Mouse (Mus musculus) kidney, adult 8-10 months (tissue): Measurements from ENCODE around the gene Babam2.
"Not testable (repeated sequence)": the region's sequence is repeated elsewhere in the genome, so short reads cannot be mapped to it uniquely, and the experiment has no call there.

ENCODE experiments used
- DNase-seq, 2 experiments: peaks; one replicate each; pipeline ENCODE4 v3.0.0; 2022

Gene Babam2

DNA sequence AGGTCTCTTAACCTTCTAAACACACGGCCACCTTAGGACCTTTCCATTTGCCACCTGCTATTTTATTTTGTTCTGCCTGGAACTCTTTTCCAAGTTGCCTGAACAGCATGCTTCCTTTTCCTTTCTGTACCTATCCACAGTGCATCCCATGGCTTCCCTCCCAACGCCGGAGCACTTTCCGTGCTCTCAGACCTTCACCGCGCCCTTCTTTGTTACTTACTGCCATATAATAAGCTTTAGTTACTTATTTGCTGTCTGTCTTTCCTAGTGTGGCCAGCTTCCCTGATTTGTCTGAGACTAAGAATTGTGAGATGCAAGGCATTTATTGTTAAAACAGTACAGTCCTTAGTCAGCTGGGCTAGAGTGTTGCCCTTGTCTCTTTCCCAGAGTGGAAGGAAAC, 94.9 kb downstream of the Babam2 start:
- DNase-seq = no peak

DNA sequence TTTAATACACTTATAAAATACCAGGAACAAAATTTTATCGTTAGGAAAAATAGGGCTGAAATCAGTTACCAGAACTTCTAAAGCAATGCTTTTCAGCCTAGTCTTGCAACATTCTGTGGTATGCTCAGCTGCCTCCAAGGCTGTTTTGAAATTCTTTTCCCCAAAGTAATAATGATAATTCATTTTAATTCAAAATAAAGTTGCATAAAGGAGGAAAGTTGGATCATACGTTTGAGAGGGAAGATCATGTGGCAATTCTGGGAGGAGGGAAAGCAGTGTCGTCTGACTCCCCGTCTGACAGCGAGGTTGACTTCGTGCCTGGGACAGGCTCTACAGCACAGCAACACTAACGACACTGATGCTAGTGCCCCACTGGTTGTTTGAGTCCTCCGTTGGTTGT, 95.4 kb downstream of the Babam2 start:
- DNase-seq = no peak

DNA sequence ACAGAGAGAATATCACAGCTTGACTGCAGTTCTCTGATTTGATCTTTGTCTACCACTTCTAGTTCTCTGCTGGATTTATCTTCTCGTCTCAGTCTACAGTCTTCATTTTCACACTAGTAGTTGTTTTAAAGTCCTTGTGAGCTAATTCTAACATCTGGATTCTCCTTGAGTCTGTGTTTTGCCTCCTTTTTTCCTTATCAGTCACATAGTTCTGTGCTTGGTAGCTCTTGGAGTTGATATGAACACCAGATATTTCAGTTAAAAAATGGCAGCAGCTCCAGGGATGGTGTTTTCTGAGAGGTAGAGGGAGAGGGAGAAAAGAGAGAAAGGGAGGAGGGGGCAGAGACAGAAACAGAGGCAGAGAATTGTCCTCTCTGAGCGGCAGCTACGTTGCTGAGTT, 97.9 kb downstream of the Babam2 start:
- no peak for DNase-seq

DNA sequence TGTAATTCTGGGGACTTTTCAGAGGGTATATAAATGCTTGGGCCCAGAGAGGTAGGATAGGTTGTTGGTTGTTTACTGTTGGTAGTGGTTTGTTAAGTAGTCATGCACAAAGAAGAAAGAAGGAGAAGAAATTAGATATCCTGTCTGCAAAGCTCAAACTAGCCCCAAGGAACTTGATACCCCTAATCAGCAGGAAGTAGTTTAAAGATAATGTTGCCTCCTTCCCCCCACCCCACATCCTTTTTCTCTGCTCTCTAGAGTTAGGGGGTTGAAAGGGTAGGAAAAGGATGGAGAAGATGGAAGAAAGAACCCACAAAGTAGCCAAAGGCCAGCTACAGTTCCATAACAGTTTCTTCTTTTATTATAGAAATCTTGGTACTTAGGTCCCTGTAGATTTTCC, 99.5 kb downstream of the Babam2 start:
- DNase-seq = no peak

DNA sequence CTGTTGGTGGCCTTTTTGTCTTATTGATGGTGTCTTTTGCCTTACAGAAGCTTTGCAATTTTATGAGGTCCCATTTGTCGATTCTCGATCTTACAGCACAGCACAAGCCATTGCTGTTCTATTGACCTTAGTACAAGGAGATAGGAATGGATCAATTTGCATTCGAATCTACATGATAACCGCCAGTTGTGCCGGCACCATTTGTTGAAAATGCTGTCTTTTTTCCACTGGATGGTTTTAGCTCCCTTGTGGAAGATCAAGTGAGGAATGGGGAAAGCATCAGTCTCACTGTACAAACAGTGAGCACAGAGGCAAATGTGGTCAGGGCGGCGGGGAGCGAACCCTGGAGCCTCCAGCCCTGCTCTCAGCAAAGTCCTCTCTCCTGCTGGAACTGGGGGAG, 106.7 kb downstream of the Babam2 start:
- DNase-seq = not testable (repeated sequence)

DNA sequence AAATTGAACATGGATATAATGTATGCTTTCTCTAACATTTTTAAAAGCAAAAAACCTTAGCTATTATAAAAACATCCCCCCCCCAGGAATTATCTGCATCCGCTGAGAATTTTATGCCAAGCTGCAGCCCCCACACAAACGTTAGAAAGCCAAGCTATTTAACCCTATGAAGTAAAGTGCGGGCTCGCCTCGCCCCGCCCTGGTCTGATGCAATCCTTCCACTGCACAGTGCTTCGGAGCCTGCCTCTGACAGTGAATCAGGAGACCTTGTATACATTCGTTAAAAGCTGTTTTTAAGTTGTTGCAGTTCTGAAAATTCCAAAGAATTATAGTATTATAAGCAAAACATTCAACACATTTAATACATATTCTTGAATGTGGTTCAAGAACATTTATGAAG, 107.3 kb downstream of the Babam2 start:
- no peak for DNase-seq

DNA sequence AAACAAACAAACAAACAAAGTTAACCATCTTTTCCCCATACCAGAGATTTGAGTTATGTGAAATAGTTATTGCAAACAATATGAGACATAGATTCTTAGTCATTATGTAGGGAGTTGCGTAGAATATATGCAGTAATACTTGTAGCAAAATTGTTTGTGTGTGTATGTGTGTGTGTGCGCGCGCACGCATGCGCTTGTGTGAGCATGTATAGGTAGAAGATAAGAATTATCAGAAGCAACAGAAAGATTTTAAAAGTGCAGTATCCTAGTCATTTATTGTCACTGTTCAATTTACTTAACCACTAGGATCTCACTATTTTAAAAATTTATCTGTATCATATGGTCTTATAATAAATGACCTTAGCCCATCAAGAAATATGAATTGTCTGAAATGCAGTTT, 109.8 kb downstream of the Babam2 start:
- no peak for DNase-seq

DNA sequence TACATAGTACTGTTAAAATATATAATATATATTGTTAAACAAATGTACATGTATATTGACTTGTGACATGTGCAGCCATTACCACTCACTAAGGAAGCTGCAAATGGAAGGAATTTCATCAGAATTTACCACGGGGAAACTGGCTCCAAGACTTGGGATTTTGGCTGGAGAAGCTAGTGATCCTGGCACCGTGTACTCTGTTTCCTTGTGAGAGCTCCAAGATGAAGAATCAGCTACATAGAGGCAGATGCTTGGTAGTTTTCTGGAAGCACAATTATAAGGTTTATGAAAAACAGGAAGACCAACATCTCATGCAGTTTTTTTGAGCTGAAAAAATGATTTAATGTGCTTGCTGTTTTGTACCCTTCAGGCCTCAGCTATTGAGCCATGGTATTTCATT, 110.8 kb downstream of the Babam2 start:
- DNase-seq = no peak

DNA sequence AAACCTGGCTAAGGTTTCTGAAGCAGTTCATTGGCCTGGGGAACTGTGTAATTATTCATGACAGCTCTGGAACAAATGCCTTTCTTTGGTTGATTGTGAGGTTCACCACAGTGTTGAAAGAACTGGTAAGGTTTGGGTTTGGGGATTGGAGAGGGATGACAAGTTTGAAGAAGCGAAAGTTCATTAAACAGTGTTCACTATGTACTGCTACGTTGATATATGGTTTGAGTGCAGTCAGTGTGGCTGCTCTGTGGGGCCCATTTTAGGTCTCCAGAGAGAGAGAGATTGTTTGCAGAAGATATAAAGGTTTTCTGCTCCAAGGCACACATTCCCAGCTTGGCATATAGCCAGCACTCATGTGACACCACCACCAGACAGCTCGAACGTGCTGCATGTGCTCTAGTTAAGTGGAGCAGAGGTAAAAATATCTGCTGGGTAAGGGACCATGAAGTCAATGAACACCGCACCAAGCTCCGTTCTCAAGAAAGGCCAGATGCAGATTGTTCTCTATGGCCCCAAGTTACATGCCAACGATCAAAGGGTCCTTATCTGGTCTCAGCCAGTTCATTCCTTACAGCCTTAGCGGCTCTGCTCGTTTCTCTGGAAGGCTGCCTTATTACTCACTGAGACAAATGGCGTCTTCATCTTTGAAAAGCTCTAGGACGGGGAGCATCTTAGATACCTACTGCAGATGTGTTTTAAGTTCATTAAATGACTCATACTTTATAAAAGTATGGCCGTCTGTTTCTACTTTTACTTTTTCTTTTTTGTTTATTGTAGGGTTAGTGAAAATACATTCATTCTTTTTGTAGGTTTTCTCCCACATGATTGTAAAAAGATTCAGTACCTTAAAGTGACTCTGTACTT, 113.5 kb downstream of the Babam2 start:
- peak; percentile 90 to 91 for DNase-seq

DNA sequence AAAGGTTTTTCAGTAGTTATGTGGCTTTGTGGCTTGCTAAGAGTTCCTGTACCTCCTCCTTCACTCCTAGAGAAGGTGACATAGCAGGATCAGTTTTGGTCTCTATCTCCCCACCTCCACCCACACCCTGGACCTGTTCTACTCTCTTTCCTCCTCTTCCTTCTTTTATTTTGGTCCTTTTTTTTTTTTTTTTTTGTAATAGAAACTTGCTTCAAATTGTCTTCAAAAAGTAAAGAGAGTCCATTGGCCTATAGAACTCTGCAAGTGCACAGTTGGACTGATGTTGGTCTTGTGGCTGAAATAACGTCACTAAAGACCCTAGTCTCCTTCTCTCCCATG, 114.1 kb downstream of the Babam2 start:
- no peak for DNase-seq

DNA sequence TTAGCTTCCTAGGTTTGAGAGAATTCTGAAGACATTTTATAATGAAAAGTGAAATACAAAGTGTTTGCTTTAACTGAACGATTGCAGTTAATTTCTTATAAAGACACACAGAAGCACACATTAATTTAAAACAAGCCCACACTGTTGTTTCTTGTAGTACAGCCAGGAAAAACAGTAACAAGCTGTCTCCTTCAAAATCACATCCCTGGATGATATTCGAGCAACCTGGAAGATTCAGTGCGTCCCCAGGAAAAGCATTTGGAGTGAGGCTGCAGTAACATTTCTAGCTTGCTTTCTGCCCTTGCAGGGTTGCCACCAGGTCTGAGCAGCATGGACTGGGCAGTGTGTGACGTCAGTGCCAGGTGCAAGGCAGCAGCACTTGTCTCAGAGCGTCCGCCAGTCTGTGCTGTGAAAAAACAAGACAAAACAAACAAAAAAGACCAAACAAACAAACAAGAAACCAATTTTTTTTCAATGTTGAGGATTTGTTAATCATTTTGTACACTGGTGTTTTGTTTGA, 115.7 kb downstream of the Babam2 start:
- DNase-seq = no peak

DNA sequence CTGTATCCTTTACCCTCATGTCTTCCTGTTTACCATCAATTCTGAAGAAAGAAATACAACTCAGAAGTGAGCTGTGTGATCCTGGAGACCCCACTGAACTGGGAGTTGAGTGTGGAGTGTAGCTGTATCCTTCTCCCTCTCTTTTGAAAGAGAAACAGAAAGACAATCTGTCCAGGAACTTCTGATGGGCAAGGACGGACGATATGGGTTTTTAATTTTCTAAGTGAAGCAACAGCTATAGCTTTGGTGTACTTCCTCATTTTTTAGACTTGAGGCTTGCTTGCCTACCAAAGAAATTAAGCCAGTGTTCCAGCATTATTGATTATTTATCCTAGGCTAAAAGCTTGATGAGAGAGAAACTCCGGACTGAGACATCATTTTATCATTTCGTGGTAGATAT, 116.6 kb downstream of the Babam2 start:
- DNase-seq = no peak

DNA sequence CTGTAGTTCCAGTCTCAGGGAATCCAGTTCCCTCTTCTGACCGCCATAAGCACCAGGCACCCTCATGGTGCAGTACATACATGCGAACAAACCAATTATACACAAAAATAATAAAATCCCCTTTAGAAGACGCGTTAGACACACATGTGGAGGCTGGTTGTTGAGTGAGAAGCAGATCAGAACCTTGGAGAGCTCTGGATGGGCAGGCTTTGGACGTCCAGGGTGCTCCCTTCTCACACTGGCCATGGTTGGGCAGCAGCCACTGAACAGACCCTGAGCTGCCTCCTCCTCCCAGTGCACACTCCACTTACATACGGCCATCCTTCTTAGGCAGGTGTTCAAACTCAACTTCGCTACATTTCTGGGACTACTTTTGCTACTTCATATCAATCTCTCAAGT, 117.6 kb downstream of the Babam2 start:
- DNase-seq = no peak

DNA sequence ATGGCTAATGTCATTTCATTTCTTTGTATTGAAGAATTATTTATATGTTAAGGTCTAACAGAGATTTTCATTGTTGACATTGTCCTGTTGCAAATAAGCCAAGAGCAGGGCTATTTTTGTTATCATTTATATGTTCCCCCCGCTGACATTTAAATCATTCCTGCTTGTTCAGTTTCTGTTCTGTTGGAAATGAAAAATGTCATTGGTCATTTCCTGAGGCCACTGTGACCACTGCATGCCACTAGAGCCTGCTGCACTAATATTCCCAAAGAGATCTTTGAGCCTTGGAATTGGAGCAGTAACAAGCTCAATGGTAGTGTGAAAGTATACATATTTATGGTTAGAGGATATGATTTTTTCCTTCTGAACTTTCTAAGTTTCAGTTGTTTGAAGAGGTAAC, 118.6 kb downstream of the Babam2 start:
- no peak for DNase-seq

DNA sequence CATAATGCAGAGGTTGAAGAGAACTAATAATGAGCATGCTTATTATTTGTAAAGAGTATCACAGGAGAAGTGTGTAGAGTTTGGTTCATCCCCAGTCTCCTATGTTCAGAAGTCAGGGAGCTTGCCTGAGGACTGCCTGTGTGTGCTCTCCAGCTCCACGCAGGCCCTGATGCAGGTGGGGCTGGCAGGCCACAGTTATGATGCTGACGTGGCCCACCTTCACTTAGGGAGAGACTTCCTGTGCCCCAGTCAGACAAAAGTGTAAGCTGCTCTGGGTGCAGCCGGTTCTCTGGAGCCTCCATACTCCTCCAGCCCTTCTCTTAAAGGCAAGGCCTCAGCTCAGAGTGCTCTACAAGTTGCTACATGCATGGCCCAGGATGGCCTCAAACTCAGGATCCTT, 123.3 kb downstream of the Babam2 start:
- no peak for DNase-seq

DNA sequence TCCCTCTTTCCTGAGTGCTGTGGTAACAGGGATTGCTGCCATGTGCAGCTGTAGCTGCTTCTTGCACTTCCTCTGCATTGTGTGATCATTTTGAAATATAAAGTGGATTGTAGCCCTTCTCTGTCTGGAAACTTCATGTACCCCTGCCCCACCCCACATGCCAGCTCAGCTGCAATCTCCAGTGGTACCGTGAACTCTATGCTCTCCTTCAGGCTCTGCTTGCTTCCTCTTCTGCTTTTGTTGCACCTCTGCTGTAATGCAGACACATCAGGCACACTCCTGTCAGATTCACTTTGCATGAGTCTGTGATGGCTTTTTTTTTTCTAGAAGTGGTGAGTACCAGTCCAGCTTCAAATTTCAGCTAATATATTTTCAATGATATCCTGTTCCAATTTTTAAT, 123.7 kb downstream of the Babam2 start:
- no peak for DNase-seq

DNA sequence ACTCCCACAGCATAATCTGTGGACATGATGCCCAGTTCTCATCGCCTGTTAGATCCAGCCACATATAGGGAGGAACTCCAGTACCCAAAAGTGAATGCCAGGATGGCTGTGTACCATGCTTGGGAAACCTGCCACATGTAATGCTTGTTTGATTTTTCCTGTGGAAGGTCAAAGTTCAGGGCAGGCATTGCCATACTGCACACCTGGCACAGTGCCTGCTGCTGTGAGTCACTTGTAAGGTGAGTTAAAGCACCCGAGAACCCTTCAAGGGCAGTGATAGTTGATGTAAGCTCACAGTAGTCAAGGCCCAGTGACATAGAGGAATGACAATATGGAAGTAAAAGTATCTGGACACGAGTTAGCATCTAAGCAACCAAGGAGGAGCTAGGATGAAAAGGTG, 126.2 kb downstream of the Babam2 start:
- DNase-seq = no peak

DNA sequence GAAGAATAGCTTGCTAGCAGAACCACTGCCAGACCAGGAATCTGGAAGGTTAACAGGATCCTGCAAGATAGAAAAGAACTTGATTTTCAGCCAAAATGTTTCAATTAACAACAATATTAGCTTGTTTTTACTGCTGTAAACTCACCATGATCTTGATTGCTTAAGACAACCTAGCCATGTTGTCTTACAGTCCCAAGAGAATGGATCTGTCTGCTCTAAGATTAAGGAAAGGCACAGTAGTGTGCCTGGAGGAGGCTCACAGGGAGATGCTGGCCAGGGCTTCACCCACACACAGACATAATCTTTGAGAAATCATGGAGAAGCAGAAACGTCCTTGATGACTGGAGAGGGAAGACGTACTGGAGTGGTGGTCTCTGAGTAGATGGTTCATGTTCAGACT, 126.6 kb downstream of the Babam2 start:
- DNase-seq = no peak

DNA sequence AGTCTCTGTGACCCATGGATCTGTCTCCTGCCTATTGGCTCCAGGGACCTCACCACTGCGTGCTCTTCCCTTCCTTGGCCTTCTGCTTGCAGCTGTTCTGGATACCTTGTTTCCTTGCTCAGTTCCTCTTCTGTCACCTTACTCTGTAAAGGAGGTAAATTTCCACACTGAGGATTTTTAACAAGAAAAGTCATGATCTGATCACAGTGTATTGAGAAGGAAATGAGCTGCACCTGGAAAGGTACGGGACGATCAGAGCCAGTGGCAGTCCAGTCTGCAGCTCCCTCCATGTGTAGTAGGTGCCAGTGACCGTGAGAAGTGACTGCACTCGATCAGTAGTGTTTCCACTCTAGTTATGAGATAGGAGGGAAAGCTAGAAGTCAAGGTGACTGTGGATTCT, 129.8 kb downstream of the Babam2 start:
- no peak for DNase-seq

DNA sequence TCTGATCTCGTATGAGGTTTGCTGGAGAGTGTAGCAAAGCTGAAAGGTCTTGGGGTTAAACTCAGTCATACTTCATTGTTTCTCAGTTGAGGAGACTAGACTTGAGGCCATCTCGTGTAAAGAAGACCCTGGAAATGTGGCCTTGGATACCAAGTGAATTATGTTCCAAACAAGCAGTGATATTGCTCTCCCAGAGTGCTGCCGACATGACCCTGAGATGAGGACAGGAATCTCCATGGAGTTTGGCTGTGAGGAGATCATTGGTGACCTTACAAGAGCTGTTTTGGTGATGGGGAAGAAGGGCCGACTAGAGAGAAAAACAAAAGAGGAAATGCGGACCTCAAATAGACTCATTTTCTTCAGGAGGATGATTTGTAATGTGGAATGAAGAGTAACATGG, 130.4 kb downstream of the Babam2 start:
- DNase-seq = no peak

DNA sequence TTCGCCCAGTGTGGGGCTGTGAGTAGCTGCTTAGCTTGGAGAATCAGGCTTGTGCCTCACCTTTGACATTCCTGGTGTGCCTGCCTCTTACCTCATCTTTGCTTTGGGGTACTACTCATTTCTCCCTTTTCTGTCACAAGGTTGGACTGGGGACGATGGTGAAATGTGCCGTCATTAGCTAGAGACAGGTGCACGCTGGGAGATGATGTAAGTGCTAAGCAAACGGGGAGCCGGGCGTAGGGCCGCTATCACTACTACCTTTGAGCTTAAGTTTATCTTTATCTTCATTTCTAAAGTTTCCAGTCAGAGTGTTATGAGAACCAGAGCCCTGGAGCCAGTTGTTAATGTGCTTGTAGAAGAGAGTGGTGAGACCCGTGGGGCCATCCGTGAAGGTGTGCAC, 131.3 kb downstream of the Babam2 start:
- DNase-seq = no peak

DNA sequence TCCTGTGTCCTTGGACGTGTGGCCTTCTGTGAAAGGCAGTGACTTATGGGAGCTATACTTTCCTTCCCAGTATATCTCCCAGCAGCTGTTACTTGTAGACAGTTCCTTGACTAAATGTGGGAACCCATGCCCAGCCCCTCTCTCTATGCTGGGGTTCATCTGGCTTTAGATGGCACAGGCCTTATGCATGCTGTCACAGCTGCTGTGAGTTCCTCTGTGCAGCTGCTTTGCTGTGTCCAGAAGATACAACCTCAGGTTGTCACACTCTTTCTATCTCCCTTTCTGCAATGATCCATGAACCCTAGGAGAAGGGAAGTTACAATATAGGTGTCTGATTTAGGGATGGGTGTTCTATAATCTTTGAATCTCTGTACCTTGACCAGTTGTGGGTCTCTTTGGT, 132.1 kb downstream of the Babam2 start:
- DNase-seq = no peak

DNA sequence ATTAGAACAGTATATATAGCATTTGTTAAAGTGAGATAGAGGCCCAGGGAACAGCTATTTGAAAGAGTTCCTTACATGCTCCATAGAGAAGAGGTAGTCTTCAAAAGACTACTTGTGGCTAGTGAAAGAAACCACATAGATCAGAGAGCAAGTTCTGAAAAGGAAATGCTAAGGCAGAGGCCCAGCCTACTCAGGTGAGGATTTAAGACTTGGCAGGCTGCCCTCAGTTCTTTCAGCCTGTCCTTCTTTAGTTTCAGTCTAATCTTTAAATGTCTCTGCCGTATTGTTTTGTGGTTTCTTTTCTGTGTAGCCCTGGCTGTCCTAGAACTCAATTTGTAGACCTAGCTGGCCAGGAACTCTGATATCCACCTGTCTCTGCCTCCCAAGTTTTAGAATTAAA, 134.1 kb downstream of the Babam2 start:
- peak in 1 of 2 experiments; percentile 24 for DNase-seq

DNA sequence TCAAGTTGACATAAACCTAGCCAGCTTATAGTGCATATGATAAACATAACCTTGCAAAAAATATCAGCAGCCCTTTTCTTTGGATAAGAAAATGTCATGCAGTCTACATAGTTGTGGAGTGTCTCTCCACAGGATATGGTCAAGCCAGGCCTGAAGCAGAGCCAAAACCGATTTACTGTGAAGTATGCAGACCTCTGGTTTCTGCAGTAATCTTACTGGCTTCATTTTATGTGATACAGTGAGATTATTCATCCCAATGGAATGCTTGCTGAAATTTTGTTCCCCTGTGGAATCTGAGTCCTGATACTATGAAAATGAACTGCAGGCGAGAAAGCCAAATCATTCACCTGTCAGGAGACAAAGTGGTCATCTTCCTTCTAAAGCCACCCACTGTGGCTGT, 138.2 kb downstream of the Babam2 start:
- no peak for DNase-seq

DNA sequence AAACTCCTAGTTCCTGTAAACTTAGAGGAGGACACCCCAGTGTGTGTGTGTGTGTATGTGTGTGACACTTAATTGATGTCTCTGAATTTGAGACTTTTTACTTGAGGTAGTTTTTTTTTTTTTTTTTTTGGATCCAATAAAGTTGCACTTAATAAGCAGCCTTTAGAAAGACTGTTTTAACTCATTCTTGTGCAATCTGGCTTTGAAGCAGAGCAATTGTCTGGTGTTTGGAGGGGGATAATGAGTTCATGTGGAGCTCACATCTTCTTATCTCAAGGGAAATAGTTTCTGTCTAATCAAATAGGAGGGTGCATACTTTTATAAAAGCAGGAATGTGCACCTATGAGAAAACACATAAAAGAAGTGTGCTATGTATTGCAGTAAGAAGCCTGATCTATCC, 142.5 kb downstream of the Babam2 start:
- no peak for DNase-seq
